Mouse (Mus musculus) CH12.LX (cell line): Measurements from ENCODE around the gene Slitrk3. TPM values are rescaled to one million over a fixed set of nuclear protein-coding genes. Genes with fewer than 3 reads are reported as not detected.

ENCODE experiments used
- DNase-seq: peaks from one replicate; pipeline ENCODE4 v3.0.0-alpha.2; 2013; ENCODE audit errors: extremely low read depth
- H3K27ac ChIP-seq: 2 replicates; pipeline ENCODE4 v1.5.1; 2012; ENCODE audit warnings: low read depth, mild to moderate bottlenecking, control low read depth, moderate library complexity; ENCODE audit not compliant: insufficient read depth
- H3K27me3 ChIP-seq: replicated peaks from 2 replicates; pipeline ENCODE3; 2012; ENCODE audit warnings: inconsistent platforms
- H3K36me3 ChIP-seq, 2 experiments: replicated peaks in 1 of 2; 2 replicates each; pipeline versions ENCODE3 to v1.6.1; 2012; ENCODE audit warnings: inconsistent platforms in 1 of 2, low read length in 1 of 2, mild to moderate bottlenecking in 1 of 2, mixed read lengths in 1 of 2, moderate library complexity in 1 of 2; ENCODE audit not compliant: control insufficient read depth in 1 of 2, insufficient read depth in 1 of 2
- H3K4me1 ChIP-seq, 2 experiments: 2 replicates each; pipeline ENCODE4 v1.6.1; 2012; ENCODE audit warnings: inconsistent platforms in 1 of 2, moderate library complexity in 1 of 2; ENCODE audit not compliant: insufficient read depth in 2 of 2, control insufficient read depth in 1 of 2
- H3K4me2 ChIP-seq: 2 replicates; pipeline ENCODE4 v1.6.1; 2012; ENCODE audit warnings: low read depth, mild to moderate bottlenecking, control low read depth; ENCODE audit not compliant: poor library complexity, insufficient read depth, severe bottlenecking
- H3K4me3 ChIP-seq, 3 experiments: fragments of 150-350 bp in 1 of 3; sonication (generic) in 1 of 3; replicated peaks in 1 of 3; 2 replicates each; pipeline versions ENCODE3 to v1.5.1; 2011 to 2012; ENCODE audit warnings: low read depth in 2 of 3, low read length in 2 of 3, mild to moderate bottlenecking in 2 of 3, moderate library complexity in 2 of 3, control low read depth in 1 of 3, improper control_type of control experiment in 1 of 3, inconsistent platforms in 1 of 3, mixed read lengths in 1 of 3; ENCODE audit not compliant: poor library complexity in 1 of 3
- H3K79me2 ChIP-seq: replicated peaks from 2 replicates; pipeline ENCODE4 v1.6.1; 2012; ENCODE audit warnings: mild to moderate bottlenecking, moderate library complexity; ENCODE audit not compliant: control insufficient read depth, poor library complexity, insufficient read depth, severe bottlenecking; ENCODE audit errors: extremely low read depth
- H3K9ac ChIP-seq: 2 replicates; pipeline ENCODE4 v1.6.1; 2012; ENCODE audit warnings: low read depth, mild to moderate bottlenecking, control low read depth, moderate library complexity; ENCODE audit not compliant: insufficient read depth
- H3K9me3 ChIP-seq: replicated peaks from 2 replicates; pipeline ENCODE3; 2012; ENCODE audit warnings: low read length, inconsistent platforms, mixed read lengths
- BHLHE40 ChIP-seq: IDR thresholded peaks from 2 replicates; pipeline ENCODE4 v1.6.1; 2011; ENCODE audit warnings: mild to moderate bottlenecking, low read depth, low read length, improper control_type of control experiment
- CHD1 ChIP-seq: IDR thresholded peaks from 2 replicates; pipeline ENCODE4 v1.6.1; 2012; ENCODE audit warnings: low read depth, low read length, improper control_type of control experiment, inconsistent platforms
- CHD2 ChIP-seq: IDR thresholded peaks from 2 replicates; pipeline ENCODE4 v1.6.1; 2011; ENCODE audit warnings: low read length, improper control_type of control experiment
- CTCF ChIP-seq, 2 experiments: IDR thresholded peaks in 1 of 2; conservative IDR thresholded peaks in 1 of 2; 2 replicates each; pipeline ENCODE4 v1.5.1; 2011 to 2012; ENCODE audit warnings: low read depth in 2 of 2, low read length in 2 of 2, improper control_type of control experiment in 1 of 2, inconsistent platforms in 1 of 2, mild to moderate bottlenecking in 1 of 2, moderate library complexity in 1 of 2
- E2F4 ChIP-seq: IDR thresholded peaks from 2 replicates; pipeline ENCODE4 v1.6.1; 2011; ENCODE audit warnings: low read depth, low read length, improper control_type of control experiment; ENCODE audit not compliant: insufficient replicate concordance
- EP300 ChIP-seq: IDR thresholded peaks from 2 replicates; pipeline ENCODE4 v1.6.1; 2011; ENCODE audit warnings: low read length, improper control_type of control experiment
- GABPA ChIP-seq: IDR thresholded peaks from 2 replicates; pipeline ENCODE4 v1.6.1; 2012; ENCODE audit warnings: low read depth, low read length, improper control_type of control experiment, inconsistent platforms; ENCODE audit not compliant: insufficient replicate concordance
- HCFC1 ChIP-seq: IDR thresholded peaks from 2 replicates; pipeline ENCODE4 v1.6.1; 2012; ENCODE audit warnings: low read depth, mild to moderate bottlenecking, inconsistent platforms, low read length, improper control_type of control experiment
- IRF4 ChIP-seq: IDR thresholded peaks from 2 replicates; pipeline ENCODE4 v1.6.1; 2014; ENCODE audit warnings: low read depth, mild to moderate bottlenecking, inconsistent platforms, low read length, improper control_type of control experiment
- JUN ChIP-seq: IDR thresholded peaks from 2 replicates; pipeline ENCODE4 v1.6.1; 2011; ENCODE audit warnings: low read depth, mild to moderate bottlenecking, low read length, improper control_type of control experiment, moderate library complexity; ENCODE audit not compliant: insufficient read depth
- MAFK ChIP-seq: IDR thresholded peaks from 2 replicates; pipeline ENCODE4 v1.6.1; 2011; ENCODE audit warnings: low read length, improper control_type of control experiment; ENCODE audit not compliant: insufficient replicate concordance
- MAZ ChIP-seq: IDR thresholded peaks from 2 replicates; pipeline ENCODE4 v1.6.1; 2012; ENCODE audit warnings: low read depth, mild to moderate bottlenecking, inconsistent platforms, low read length, improper control_type of control experiment, moderate library complexity
- MEF2A ChIP-seq: IDR thresholded peaks from 2 replicates; pipeline ENCODE4 v1.6.1; 2014; ENCODE audit warnings: low read depth, mild to moderate bottlenecking, inconsistent platforms, low read length, improper control_type of control experiment, borderline replicate concordance
- MXI1 ChIP-seq: IDR thresholded peaks from 2 replicates; pipeline ENCODE4 v1.6.1; 2011; ENCODE audit warnings: mild to moderate bottlenecking, low read depth, low read length, improper control_type of control experiment
- MYC ChIP-seq: IDR thresholded peaks from 2 replicates; pipeline ENCODE4 v1.6.1; 2011; ENCODE audit warnings: low read depth, mild to moderate bottlenecking, improper control_type of control experiment, low read length
- POLR2A ChIP-seq: IDR thresholded peaks from 2 replicates; pipeline ENCODE4 v1.6.1; 2011; ENCODE audit warnings: low read depth, mild to moderate bottlenecking, improper control_type of control experiment, low read length
- RAD21 ChIP-seq: IDR thresholded peaks from 2 replicates; pipeline ENCODE4 v1.6.1; 2011; ENCODE audit warnings: low read depth, mild to moderate bottlenecking, low read length, improper control_type of control experiment, moderate library complexity
- SIN3A ChIP-seq: IDR thresholded peaks from 2 replicates; pipeline ENCODE4 v1.6.1; 2012; ENCODE audit warnings: low read length, improper control_type of control experiment, inconsistent platforms
- SMC3 ChIP-seq: IDR thresholded peaks from 2 replicates; pipeline ENCODE4 v1.6.1; 2011; ENCODE audit warnings: low read depth, low read length, improper control_type of control experiment
- TBP ChIP-seq: conservative IDR thresholded peaks from 2 replicates; pipeline ENCODE4 v1.6.1; 2011; ENCODE audit warnings: low read depth, low read length, improper control_type of control experiment
- TCF12 ChIP-seq: IDR thresholded peaks from 2 replicates; pipeline ENCODE4 v1.6.1; 2014; ENCODE audit warnings: low read depth, mild to moderate bottlenecking, inconsistent platforms, low read length, improper control_type of control experiment
- USF1 ChIP-seq: IDR thresholded peaks from 2 replicates; pipeline ENCODE4 v1.6.1; 2014; ENCODE audit warnings: low read depth, mild to moderate bottlenecking, inconsistent platforms, low read length, improper control_type of control experiment
- USF2 ChIP-seq: conservative IDR thresholded peaks from 2 replicates; pipeline ENCODE4 v1.6.1; 2011; ENCODE audit warnings: low read depth, low read length, improper control_type of control experiment
- ZC3H11A ChIP-seq: IDR thresholded peaks from 2 replicates; pipeline ENCODE4 v1.6.1; 2012; ENCODE audit warnings: low read depth, mild to moderate bottlenecking, inconsistent platforms, low read length, improper control_type of control experiment
- ZKSCAN1 ChIP-seq: IDR thresholded peaks from 2 replicates; pipeline ENCODE4 v1.6.1; 2012; ENCODE audit warnings: low read depth, inconsistent platforms, low read length, improper control_type of control experiment, borderline replicate concordance
- ZNF384 ChIP-seq: IDR thresholded peaks from 2 replicates; pipeline ENCODE4 v1.6.1; 2012; ENCODE audit warnings: low read depth, low read length, improper control_type of control experiment, inconsistent platforms
- dilution Hi-C: fragments of 300-500 bp; cut with MboI; formaldehyde crosslinking; loops from 2 replicates; pipeline ENCODE4 v1.14.3; 2020; ENCODE audit warnings: low sequenced_read_pairs; ENCODE audit not compliant: extremely low pct_unique_long_range_greater_than_20kb, extremely low pct_ligation_motif_present
- in situ Hi-C: fragments of 300-500 bp; cut with MboI; formaldehyde crosslinking; loops from 3 replicates; pipeline ENCODE4 v1.14.3; 2019; ENCODE audit warnings: low sequenced_read_pairs, low pct_ligation_motif_present, low pct_unique_long_range_greater_than_20kb, mixed read lengths
- polyA plus RNA-seq: library from polyadenylated mRNA; unstranded; fragments of >175 nt; gene quantifications from 2 replicates; pipeline ENCODE4 v1.2.1, GENCODE M21; 2012; ENCODE audit warnings: low read depth; ENCODE audit not compliant: insufficient read length
- total RNA-seq, 2 experiments: library from RNA; depleted of rRNA; stranded (reverse); fragments of 300-350 nt in 1 of 2; fragments of >200 nt in 1 of 2; gene quantifications; 2 replicates each; pipeline ENCODE4 v1.2.3; 2012 to 2014

The Slitrk3 gene
- total and polyA plus RNA-seq, 3 experiments, result not detected

DNA sequence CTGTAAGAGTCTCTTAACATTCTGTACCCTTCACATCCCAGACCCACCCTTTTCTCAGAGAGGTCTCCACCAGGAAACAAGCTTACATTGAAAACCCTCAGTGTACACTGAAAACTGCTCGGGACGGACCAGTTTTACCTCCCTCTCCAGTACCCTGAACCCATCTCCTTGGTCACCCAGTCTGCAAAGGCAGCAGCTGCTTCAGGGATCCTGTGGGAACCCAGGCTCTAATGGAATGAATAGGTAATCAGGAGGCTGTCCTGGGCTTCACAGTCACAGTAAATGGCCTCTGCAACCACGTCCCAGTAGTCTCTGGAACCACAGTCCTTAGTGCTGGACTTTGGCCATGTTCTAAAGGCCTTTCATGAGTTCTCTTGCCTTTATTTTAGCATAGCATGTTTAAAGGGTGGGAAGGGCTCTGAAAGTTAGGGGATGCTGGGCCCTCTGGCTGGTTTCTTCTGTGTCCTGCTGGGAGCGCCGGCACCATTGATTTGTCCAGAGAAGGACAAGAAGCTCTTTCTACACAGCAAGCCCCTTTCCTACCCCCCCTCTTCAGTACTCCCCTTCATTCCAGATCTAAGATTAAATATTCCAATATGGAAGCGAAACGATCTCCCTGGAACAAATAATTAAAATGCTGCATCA is 2.1 kb downstream of the Slitrk3 start:
- TF ChIP-seq CHD1 (no peak), HCFC1 (no peak), ZKSCAN1 (no peak), JUN (no peak), MYC (no peak), SIN3A (no peak), MAFK (no peak), ZNF384 (no peak), MXI1 (no peak), RAD21 (no peak), TBP (no peak), MEF2A (no peak), GABPA (no peak), MAZ (no peak), BHLHE40 (no peak), USF1 (no peak), ZC3H11A (no peak), POLR2A (no peak), SMC3 (no peak)
- no peaks in the 10 kb centered on the region for H3K79me2 ChIP-seq
- H3K9ac ChIP-seq, result no peak overlapping the region
- H3K9me3 ChIP-seq, result peaks cover 8% of the 10 kb centered on the region
- H3K4me3 ChIP-seq, result no peak overlapping the region
- DNase-seq, result no peak
- H3K27me3 ChIP-seq, result no peaks in the 10 kb centered on the region
- dilution Hi-C loops, result no loop called here
- H3K27ac ChIP-seq, result no peak overlapping the region
- no peaks in the 10 kb centered on the region for H3K36me3 ChIP-seq
- in situ Hi-C loops, result no loop called here
- H3K4me2 ChIP-seq, result no peak overlapping the region
- no peaks in the 10 kb centered on the region for H3K4me1 ChIP-seq

- no peak overlapping the region for H3K9ac ChIP-seq
- in situ Hi-C loops, result no loop called here
- no peaks in the 10 kb centered on the region for H3K36me3 ChIP-seq
- H3K27me3 ChIP-seq, result no peaks in the 10 kb centered on the region
- H3K79me2 ChIP-seq, result no peaks in the 10 kb centered on the region
- no peak overlapping the region for H3K27ac ChIP-seq
- no peak for DNase-seq
- H3K4me3 ChIP-seq, result no peak overlapping the region
- no peak for TF ChIP-seq E2F4
- no peak for TF ChIP-seq ZC3H11A
- TF ChIP-seq SMC3, result no peak
- TF ChIP-seq RAD21, result no peak
- no peak for TF ChIP-seq TBP
- no peak for TF ChIP-seq ZNF384
- TF ChIP-seq CHD2, result no peak
- TF ChIP-seq EP300, result no peak
- no peak for TF ChIP-seq CHD1
- TF ChIP-seq IRF4, result no peak
- no peak for TF ChIP-seq CTCF (conservative IDR thresholded peaks at IDR 0.05 in 1 of 2, IDR thresholded peaks at IDR 0.05 in 1 of 2; ENCODE audit: low read depth in 2 of 2, low read length in 2 of 2)
- no peak for TF ChIP-seq MAFK
- TF ChIP-seq TCF12, result no peak
- no peak for TF ChIP-seq USF2
- TF ChIP-seq, all 38 proteins: peak for 0
- peaks cover 8% of the 10 kb centered on the region for H3K9me3 ChIP-seq
- H3K4me1 ChIP-seq, result no peaks in the 10 kb centered on the region
- H3K4me2 ChIP-seq, result no peak overlapping the region
- dilution Hi-C loops, result no loop called here
These were observed 4.1 kb downstream of the Slitrk3 start for GRCm38 (mm10) chr3:73053451-73053931.
